Mouse (Mus musculus): ENCODE measurements around the gene Fus. TPM values are rescaled to one million over a fixed set of nuclear protein-coding genes. Genes with fewer than 3 reads are reported as not detected.

Gene Fus
- total and polyA plus RNA-seq, 2 experiments from 2014 or later = 25.8 to 175 TPM

DNA sequence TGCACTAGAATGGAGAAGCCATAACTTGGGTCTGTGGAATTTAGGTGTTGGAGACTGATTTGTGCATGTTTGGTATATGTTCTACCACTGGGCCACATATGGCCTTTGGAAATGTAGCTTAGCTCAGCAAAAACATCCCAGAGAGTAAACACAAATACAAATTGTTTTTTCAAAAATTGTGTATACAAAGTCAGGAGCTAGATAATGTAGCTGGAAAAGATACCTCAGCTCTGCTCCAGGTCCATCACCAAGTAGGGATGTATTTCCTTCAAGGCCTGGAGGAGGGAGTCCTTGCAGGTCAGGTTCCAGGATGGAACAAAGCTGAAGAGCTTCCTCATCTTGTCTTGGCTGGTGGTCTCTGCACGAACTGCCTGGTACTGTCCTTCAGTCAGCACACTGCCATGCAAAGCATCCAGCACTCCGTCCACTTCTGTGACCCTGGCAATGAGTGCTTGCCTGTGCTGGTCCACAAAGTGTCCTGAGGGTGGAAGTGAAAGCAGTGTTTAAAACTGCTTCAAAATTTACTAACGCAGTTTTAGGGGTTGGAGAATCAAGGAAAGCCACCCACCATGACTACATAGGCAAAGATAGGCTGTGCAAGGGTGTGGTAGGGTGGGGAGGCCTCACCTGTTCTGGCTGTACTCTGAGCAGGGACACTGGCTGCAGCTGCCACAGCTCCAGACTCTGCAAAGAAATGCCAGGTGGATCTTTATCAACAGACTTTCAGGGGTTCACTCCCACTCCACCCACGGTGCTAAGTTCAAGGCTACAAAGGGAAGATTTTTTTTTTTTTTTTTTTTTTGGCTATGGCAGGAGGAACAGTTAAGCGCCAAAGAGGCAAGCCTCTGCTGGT lies 25.5 kb downstream of the Fus start:
- DNase-seq (ENCODE audit: low spot score) (no peak), ATAC-seq (ENCODE audit: insufficient read depth, low read depth) (no peak)
- H3K27me3 ChIP-seq (ENCODE audit: control insufficient read depth, insufficient read depth, low read length) = no peaks in the 10 kb centered on the region
- H3K4me2 ChIP-seq (ENCODE audit: low read depth, low read length) = peak overlapping the region; percentile 63
- H3K4me1 ChIP-seq (ENCODE audit: control insufficient read depth, insufficient read depth) = peaks cover 6% of the 10 kb centered on the region
- H3K4me3 ChIP-seq (ENCODE audit: low read depth, low read length) = peak overlapping the region; percentile 48
- H3K27ac ChIP-seq (ENCODE audit: low read depth) = peak overlapping the region; percentile 58; the same call in 1 of the 2 replicates
- TF ChIP-seq CTCF (IDR thresholded peaks at IDR 0.05; ENCODE audit: low read depth) (no peak), EP300 (IDR thresholded peaks at IDR 0.05; ENCODE audit: low read depth) (no peak)
- no peaks in the 10 kb centered on the region for H3K9me3 ChIP-seq (replicated peaks; ENCODE audit: control insufficient read depth, low read length)
- WGBS = 32% methylated on average over 5 of the region's 5 CpGs
- peaks cover 19% of the 10 kb centered on the region for H3K36me3 ChIP-seq (replicated peaks; ENCODE audit: control insufficient read depth, insufficient read depth, low read length)
- peak overlapping the region; percentile 35 for H3K9ac ChIP-seq (replicated peaks; ENCODE audit: low read depth, low read length)

DNA sequence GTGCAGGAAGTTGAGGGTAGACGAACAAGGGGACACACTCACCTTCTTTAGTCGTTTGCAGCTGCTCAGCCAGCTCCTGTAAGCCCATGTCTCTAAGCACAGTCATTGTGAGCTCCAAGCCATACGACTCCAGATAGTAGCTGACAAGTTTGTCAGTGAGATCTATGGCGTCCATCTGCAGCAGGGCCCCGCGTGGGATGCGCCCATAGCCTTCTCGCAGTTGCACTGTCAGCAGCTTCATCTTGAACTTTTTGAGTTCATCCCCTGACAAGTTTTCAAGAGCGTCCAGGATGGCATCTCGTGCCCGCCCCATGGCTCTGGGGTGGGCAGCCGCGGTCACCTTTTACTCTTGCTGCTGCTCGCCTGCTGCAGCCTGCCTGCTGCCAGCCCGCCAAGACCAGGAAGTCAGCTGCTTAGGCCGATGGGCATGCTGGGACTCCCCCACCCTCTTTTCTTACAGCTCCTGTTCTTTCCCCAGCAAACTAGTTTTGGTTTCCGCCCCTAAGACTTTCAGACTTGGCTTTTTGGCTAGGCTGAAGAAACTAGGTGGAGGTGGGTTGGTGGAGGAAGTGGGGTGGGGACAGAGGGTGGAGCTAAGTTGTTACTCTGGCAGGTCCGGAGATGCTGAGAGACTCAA lies 26.2 kb downstream of the Fus start, which contains the start of gene Pycard:
Pycard (minus strand) TSS at position 527 of the 637 bp plus-strand sequence.
- TF ChIP-seq EP300 (IDR thresholded peaks at IDR 0.05; ENCODE audit: low read depth) (no peak), CTCF (IDR thresholded peaks at IDR 0.05; ENCODE audit: low read depth) (no peak)
- peak within 1 kb of the TSS; percentile 35 for H3K9ac ChIP-seq (replicated peaks; ENCODE audit: low read depth, low read length)
- no peaks in the 10 kb centered on the region for H3K9me3 ChIP-seq (replicated peaks; ENCODE audit: control insufficient read depth, low read length)
- peak within 1 kb of the TSS; percentile 63 for H3K4me2 ChIP-seq (ENCODE audit: low read depth, low read length)
- H3K4me1 ChIP-seq (ENCODE audit: control insufficient read depth, insufficient read depth) = peaks cover 6% of the 10 kb centered on the region
- H3K36me3 ChIP-seq (replicated peaks; ENCODE audit: control insufficient read depth, insufficient read depth, low read length) = peaks cover 17% of the 10 kb centered on the region
- peak within 1 kb of the TSS; percentile 58; the same call in 1 of the 2 replicates for H3K27ac ChIP-seq (ENCODE audit: low read depth)
- H3K27me3 ChIP-seq (ENCODE audit: control insufficient read depth, insufficient read depth, low read length) = no peaks in the 10 kb centered on the region
- ATAC-seq (ENCODE audit: insufficient read depth, low read depth) (peak; percentile 60), DNase-seq (ENCODE audit: low spot score) (peak; percentile 57)
- 6% methylated on average over 18 of the region's 18 CpGs for WGBS
- peak within 1 kb of the TSS; percentile 48 for H3K4me3 ChIP-seq (ENCODE audit: low read depth, low read length)

DNA sequence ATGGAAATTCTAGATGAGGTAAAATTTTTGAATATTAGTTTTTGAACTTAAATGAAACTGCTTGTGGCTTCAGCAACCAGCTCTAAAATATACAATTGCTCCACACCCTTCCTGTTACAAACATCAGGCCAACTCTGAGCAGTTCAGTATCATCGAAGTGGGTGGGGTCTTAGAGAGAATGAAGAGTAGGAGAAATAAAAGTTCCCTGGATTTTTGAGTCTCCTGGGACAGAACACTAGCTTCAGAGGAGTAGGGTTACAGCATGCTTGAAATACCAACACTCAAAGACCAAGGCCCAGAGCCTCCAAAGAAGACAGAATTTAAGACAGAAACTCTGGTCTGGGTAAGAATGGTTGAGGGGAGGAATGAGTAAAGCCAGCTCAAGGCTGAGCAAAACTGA lies 32.2 kb downstream of the Fus start:
- H3K4me2 ChIP-seq (ENCODE audit: low read depth, low read length) = no peak overlapping the region
- H3K36me3 ChIP-seq (replicated peaks; ENCODE audit: control insufficient read depth, insufficient read depth, low read length) = no peaks in the 10 kb centered on the region
- no peak for DNase-seq (ENCODE audit: low spot score)
- H3K27ac ChIP-seq (ENCODE audit: low read depth) = no peak overlapping the region
- peaks cover 15% of the 10 kb centered on the region for H3K4me1 ChIP-seq (ENCODE audit: control insufficient read depth, insufficient read depth)
- H3K9me3 ChIP-seq (replicated peaks; ENCODE audit: control insufficient read depth, low read length) = no peaks in the 10 kb centered on the region
- WGBS = 48% methylated on average over 1 of the region's 1 CpGs
- H3K27me3 ChIP-seq (ENCODE audit: control insufficient read depth, insufficient read depth, low read length) = no peaks in the 10 kb centered on the region
- no peak overlapping the region for H3K9ac ChIP-seq (replicated peaks; ENCODE audit: low read depth, low read length)
- no peak for ATAC-seq (ENCODE audit: insufficient read depth, low read depth)
- TF ChIP-seq CTCF (IDR thresholded peaks at IDR 0.05; ENCODE audit: low read depth) = no peak
- TF ChIP-seq EP300 (IDR thresholded peaks at IDR 0.05; ENCODE audit: low read depth) = no peak
- H3K4me3 ChIP-seq (ENCODE audit: low read depth, low read length) = no peak overlapping the region

DNA sequence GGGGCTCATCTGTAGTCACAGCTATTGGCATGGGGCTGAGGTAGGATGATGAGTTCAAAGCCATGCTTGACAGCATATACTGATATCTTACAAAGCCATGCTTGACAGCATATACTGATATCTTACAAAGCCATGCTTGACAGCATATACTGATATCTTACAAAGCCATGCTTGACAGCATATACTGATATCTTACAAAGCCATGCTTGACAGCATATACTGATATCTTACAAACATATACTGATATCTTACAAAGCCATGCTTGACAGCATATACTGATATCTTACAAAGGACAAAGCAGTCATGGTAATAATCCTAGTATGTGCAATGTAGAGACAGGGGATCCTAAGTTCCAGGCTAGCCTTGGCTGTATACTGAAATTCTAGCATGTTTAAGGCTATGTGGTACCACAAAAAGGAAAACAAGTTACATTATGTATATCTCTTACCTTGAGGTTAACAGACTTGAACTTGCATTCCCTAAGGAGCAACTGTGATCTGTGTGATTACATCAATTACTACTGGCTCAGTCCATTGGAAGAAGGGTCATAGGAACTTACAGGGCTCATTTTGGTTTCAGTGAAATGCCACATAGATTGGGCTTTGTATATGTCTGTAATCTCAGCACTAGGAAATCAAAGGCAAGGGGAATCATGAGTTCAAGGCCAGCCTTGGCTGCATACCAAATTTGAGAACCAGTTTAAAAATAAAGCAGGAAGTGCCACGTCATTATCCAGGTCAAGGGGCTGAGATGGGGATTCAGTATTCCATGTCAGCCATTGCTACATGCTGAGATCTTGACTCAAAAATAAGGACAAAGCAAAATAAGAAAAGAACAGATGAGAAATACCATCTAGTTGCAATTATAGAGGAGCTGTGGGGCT lies 33.1 kb downstream of the Fus start:
- Histone ChIP-seq H3K9ac (replicated peaks; ENCODE audit: low read depth, low read length) (no peak overlapping the region), H3K27me3 (ENCODE audit: control insufficient read depth, insufficient read depth, low read length) (0 out of 2 replicates have a peak, but pooled peaks cover 3% of the 10 kb centered on the region), H3K27ac (ENCODE audit: low read depth) (no peak overlapping the region), H3K36me3 (replicated peaks; ENCODE audit: control insufficient read depth, insufficient read depth, low read length) (no peaks in the 10 kb centered on the region), H3K4me2 (ENCODE audit: low read depth, low read length) (no peak overlapping the region), H3K9me3 (replicated peaks; ENCODE audit: control insufficient read depth, low read length) (no peaks in the 10 kb centered on the region), H3K4me1 (ENCODE audit: control insufficient read depth, insufficient read depth) (peaks cover 15% of the 10 kb centered on the region), H3K4me3 (ENCODE audit: low read depth, low read length) (no peak overlapping the region)
- TF ChIP-seq EP300 (IDR thresholded peaks at IDR 0.05; ENCODE audit: low read depth) = no peak
- no peak for TF ChIP-seq CTCF (IDR thresholded peaks at IDR 0.05; ENCODE audit: low read depth)
- 3% methylated on average over 1 of the region's 1 CpGs for WGBS
- ATAC-seq (ENCODE audit: insufficient read depth, low read depth) = no peak
- no peak for DNase-seq (ENCODE audit: low spot score)

DNA sequence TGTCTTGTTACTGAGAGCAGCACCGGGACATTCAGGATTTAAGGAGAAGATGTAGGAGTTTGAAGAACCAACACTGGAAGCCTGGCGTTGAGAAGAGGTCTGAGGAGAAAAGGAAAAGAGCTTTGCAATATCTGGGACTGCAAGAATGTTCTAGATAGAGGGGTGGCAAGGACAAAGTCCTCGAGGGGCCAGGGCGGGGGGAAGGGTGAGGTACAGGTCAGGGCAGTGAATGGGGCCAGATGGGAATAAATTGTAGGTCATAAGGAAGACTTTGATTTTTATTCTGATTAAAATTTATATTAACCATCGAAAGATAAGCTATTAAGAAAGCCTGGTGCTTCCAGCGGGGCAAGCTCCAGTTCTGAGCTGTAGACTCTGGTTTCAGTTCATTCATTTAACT lies 35.8 kb downstream of the Fus start:
- H3K9me3 ChIP-seq (replicated peaks; ENCODE audit: control insufficient read depth, low read length) = no peaks in the 10 kb centered on the region
- no peaks in the 10 kb centered on the region for H3K36me3 ChIP-seq (replicated peaks; ENCODE audit: control insufficient read depth, insufficient read depth, low read length)
- no peak overlapping the region for H3K4me3 ChIP-seq (ENCODE audit: low read depth, low read length)
- no peak overlapping the region for H3K4me2 ChIP-seq (ENCODE audit: low read depth, low read length)
- 69% methylated on average over 6 of the region's 6 CpGs for WGBS
- H3K4me1 ChIP-seq (ENCODE audit: control insufficient read depth, insufficient read depth) = peaks cover 15% of the 10 kb centered on the region
- TF ChIP-seq CTCF (IDR thresholded peaks at IDR 0.05; ENCODE audit: low read depth) = no peak
- TF ChIP-seq EP300 (IDR thresholded peaks at IDR 0.05; ENCODE audit: low read depth) = no peak
- H3K27me3 ChIP-seq (ENCODE audit: control insufficient read depth, insufficient read depth, low read length) = 0 out of 2 replicates have a peak, but pooled peaks cover 3% of the 10 kb centered on the region
- peak overlapping the region; percentile 78 for H3K27ac ChIP-seq (ENCODE audit: low read depth)
- 0 out of 2 replicates have a peak overlapping the region, but pooled peaks have one; percentile 23 for H3K9ac ChIP-seq (replicated peaks; ENCODE audit: low read depth, low read length)
- DNase-seq (ENCODE audit: low spot score) = no peak
- no peak for ATAC-seq (ENCODE audit: insufficient read depth, low read depth)

Data from heart, postnatal 0 days (tissue).